Mouse (Mus musculus) kidney, adult 2 months (tissue): ENCODE measurements at regions not wholly inside any gene's neighbourhood (a gene's known extent, or its start where the extent isn't known, plus 50 kb on each side); places are given as distances from the start of the nearest gene placed in this dataset.

Source experiments
- CTCF ChIP-seq: fragments of 200-500 bp; conservative IDR thresholded peaks from 2 replicates; pipeline ENCODE4 v1.5.1; 2011; ENCODE audit warnings: low read depth, mild to moderate bottlenecking, control low read depth, low read length, moderate library complexity, mixed read lengths; ENCODE audit not compliant: insufficient read depth, insufficient read length
- POLR2A ChIP-seq: fragments of 200-500 bp; IDR thresholded peaks from one replicate; pipeline ENCODE4 v1.6.1; 2011; ENCODE audit warnings: low read depth, low read length, control low read depth

GRCm38 (mm10) chr13:51289442-51289841 is 118.6 kb downstream of the Nxnl2 start:
- TF ChIP-seq CTCF (no peak), POLR2A (no peak)
